Mouse (Mus musculus) kidney, embryonic 14.5 days (tissue): ENCODE data around the gene Gm3448. TPM values are rescaled to one million over a fixed set of nuclear protein-coding genes. Genes with fewer than 3 reads are reported as not detected.
"Not testable (repeated sequence)": the region's sequence is repeated elsewhere in the genome, so short reads cannot be mapped to it uniquely, and the experiment has no call there.

Experiments used
- ATAC-seq: fragments of 200-750 bp; cut with Nextera tagmentation; 2 replicates; pipeline ENCODE4 v1.8.0; 2017; ENCODE audit warnings: moderate number of reproducible peaks, mild to moderate bottlenecking, moderate TSS enrichment, moderate library complexity; ENCODE audit not compliant: low FRiP score, low TSS enrichment
- H3K27ac ChIP-seq: fragments of 300-500 bp; sonication (generic); 2 replicates; pipeline ENCODE4 v1.5.1; 2014; ENCODE audit warnings: low read depth, mild to moderate bottlenecking, low read length, moderate library complexity, mixed read lengths
- H3K27me3 ChIP-seq: fragments of 300-500 bp; sonication (generic); 2 replicates; pipeline ENCODE4 v1.6.1; 2014; ENCODE audit warnings: mild to moderate bottlenecking, low read length; ENCODE audit not compliant: control insufficient read depth, insufficient read depth
- H3K36me3 ChIP-seq: fragments of 300-500 bp; sonication (generic); 2 replicates; pipeline ENCODE4 v1.6.1; 2014; ENCODE audit warnings: low read length, mixed read lengths; ENCODE audit not compliant: control insufficient read depth, insufficient read depth
- H3K4me1 ChIP-seq: fragments of 300-500 bp; sonication (generic); 2 replicates; pipeline ENCODE4 v1.6.1; 2014; ENCODE audit warnings: low read length, mixed read lengths; ENCODE audit not compliant: control insufficient read depth, insufficient read depth
- H3K4me2 ChIP-seq: fragments of 300-500 bp; sonication (generic); replicated peaks from 2 replicates; pipeline ENCODE4 v1.6.1; 2014; ENCODE audit warnings: low read depth, mild to moderate bottlenecking, low read length
- H3K4me3 ChIP-seq: fragments of 300-500 bp; sonication (generic); 2 replicates; pipeline ENCODE4 v1.5.1; 2014; ENCODE audit warnings: mild to moderate bottlenecking, low read length
- H3K9ac ChIP-seq: fragments of 300-500 bp; sonication (generic); 2 replicates; pipeline ENCODE4 v1.6.1; 2014; ENCODE audit warnings: low read depth, mild to moderate bottlenecking, low read length, moderate library complexity
- H3K9me3 ChIP-seq: fragments of 300-500 bp; sonication (generic); 2 replicates; pipeline ENCODE4 v1.6.1; 2016; ENCODE audit warnings: low read length; ENCODE audit not compliant: control insufficient read depth
- WGBS: fragments of 180-500 bp; shearing (Covaris S2); extraction: QIAGEN DNeasy Blood & Tissue Kit; methylation state at CpG from one replicate; pipeline ENCODE4 v1.1.7; 2014; 5-methylcytosine and 5-hydroxymethylcytosine counted together
- polyA plus RNA-seq: library from polyadenylated mRNA; unstranded; fragments of >200 nt; fragmentation: Nextera tagmentation; extraction: Ambion mirVana; gene quantifications from 2 replicates; pipeline ENCODE4 v1.2.1, GENCODE M21; 2014

Gene Gm3448
- polyA plus RNA-seq: 3.8 and 4.0 TPM in 2 replicates

- not testable (repeated sequence) for H3K9me3 ChIP-seq, H3K27ac ChIP-seq, H3K4me3 ChIP-seq, H3K27me3 ChIP-seq, H3K4me2 ChIP-seq, H3K4me1 ChIP-seq, H3K9ac ChIP-seq, H3K36me3 ChIP-seq
- peak; percentile 99 for ATAC-seq
- WGBS: no CpG with 5 or more reads among the region's 56 CpGs
Measured at GRCm38 (mm10) chr17:15041175-15041729, at the start of gene Gm3448, which contains the start of the genes Ermard and Tcte3. Gm3448 (minus strand) TSS chr17:15041537. Ermard (plus strand) TSS chr17:15041208. Tcte3 (minus strand) TSS chr17:15041488.

GRCm38 (mm10) chr17:15088591-15089001 lies 47.3 kb upstream of the Gm3448 start:
- Histone ChIP-seq H3K4me2 (no peak overlapping the region), H3K27ac (no peak overlapping the region), H3K4me3 (no peak overlapping the region), H3K9ac (no peak overlapping the region), H3K4me1 (0 out of 2 replicates have a peak, but pooled peaks cover 3% of the 10 kb centered on the region), H3K27me3 (no peaks in the 10 kb centered on the region), H3K36me3 (no peaks in the 10 kb centered on the region), H3K9me3 (no peaks in the 10 kb centered on the region)
- WGBS: 15% methylated on average over 8 of the region's 8 CpGs
- ATAC-seq: 0 out of 2 replicates have a peak, but pooled peaks have one; percentile 33

- Histone ChIP-seq H3K9ac (no peak overlapping the region), H3K4me1 (0 out of 2 replicates have a peak, but pooled peaks cover 3% of the 10 kb centered on the region), H3K27me3 (no peaks in the 10 kb centered on the region), H3K36me3 (no peaks in the 10 kb centered on the region), H3K9me3 (no peaks in the 10 kb centered on the region), H3K4me2 (no peak overlapping the region), H3K4me3 (no peak overlapping the region), H3K27ac (no peak overlapping the region)
- 34% methylated on average over 2 of the region's 2 CpGs for WGBS
- peak; percentile 55; the same call in 1 of the 2 replicates for ATAC-seq
Measured at GRCm38 (mm10) chr17:15088166-15088565, 46.8 kb upstream of the Gm3448 start.

GRCm38 (mm10) chr17:15085006-15085405 lies 43.7 kb upstream of the Gm3448 start:
- Histone ChIP-seq H3K36me3 (no peaks in the 10 kb centered on the region), H3K4me2 (no peak overlapping the region), H3K9me3 (no peaks in the 10 kb centered on the region), H3K4me3 (no peak overlapping the region), H3K9ac (no peak overlapping the region), H3K27me3 (no peaks in the 10 kb centered on the region), H3K27ac (no peak overlapping the region), H3K4me1 (0 out of 2 replicates have a peak, but pooled peaks cover 3% of the 10 kb centered on the region)
- WGBS: 79% methylated on average over 2 of the region's 2 CpGs
- ATAC-seq: no peak

GRCm38 (mm10) chr17:15084226-15084848 lies 43.0 kb upstream of the Gm3448 start:
- H3K9ac ChIP-seq: no peak overlapping the region
- no peaks in the 10 kb centered on the region for H3K36me3 ChIP-seq
- H3K27me3 ChIP-seq: no peaks in the 10 kb centered on the region
- ATAC-seq: no peak
- H3K27ac ChIP-seq: no peak overlapping the region
- H3K9me3 ChIP-seq: no peaks in the 10 kb centered on the region
- WGBS: 75% methylated on average over 13 of the region's 13 CpGs
- H3K4me2 ChIP-seq: no peak overlapping the region
- no peak overlapping the region for H3K4me3 ChIP-seq
- 0 out of 2 replicates have a peak, but pooled peaks cover 3% of the 10 kb centered on the region for H3K4me1 ChIP-seq

GRCm38 (mm10) chr17:15077536-15077935 lies 36.2 kb upstream of the Gm3448 start:
- no peak for ATAC-seq
- H3K27me3 ChIP-seq: no peaks in the 10 kb centered on the region
- H3K36me3 ChIP-seq: no peaks in the 10 kb centered on the region
- H3K4me2 ChIP-seq: no peak overlapping the region
- H3K4me3 ChIP-seq: no peak overlapping the region
- H3K4me1 ChIP-seq: no peaks in the 10 kb centered on the region; the same call in 1 of the 2 replicates
- H3K27ac ChIP-seq: no peak overlapping the region
- 30% methylated on average over 2 of the region's 2 CpGs for WGBS
- H3K9ac ChIP-seq: no peak overlapping the region
- no peaks in the 10 kb centered on the region for H3K9me3 ChIP-seq

- H3K27ac ChIP-seq: no peak overlapping the region; the same call in 1 of the 2 replicates
- no peak overlapping the region for H3K9ac ChIP-seq
- no peaks in the 10 kb centered on the region; the same call in 1 of the 2 replicates for H3K4me1 ChIP-seq
- peak; percentile 55; the same call in 1 of the 2 replicates for ATAC-seq
- H3K36me3 ChIP-seq: no peaks in the 10 kb centered on the region
- no peak overlapping the region for H3K4me2 ChIP-seq
- H3K27me3 ChIP-seq: no peaks in the 10 kb centered on the region
- WGBS: 63% methylated on average over 8 of the region's 8 CpGs
- no peaks in the 10 kb centered on the region for H3K9me3 ChIP-seq
- H3K4me3 ChIP-seq: no peak overlapping the region
Measured at GRCm38 (mm10) chr17:15075033-15075432, 33.7 kb upstream of the Gm3448 start.

GRCm38 (mm10) chr17:15072211-15072610 lies 30.9 kb upstream of the Gm3448 start:
- no peak overlapping the region for H3K4me2 ChIP-seq
- H3K4me1 ChIP-seq: no peaks in the 10 kb centered on the region; the same call in 1 of the 2 replicates
- no peak overlapping the region for H3K4me3 ChIP-seq
- no peak overlapping the region for H3K9ac ChIP-seq
- no peaks in the 10 kb centered on the region for H3K27me3 ChIP-seq
- 50% methylated on average over 2 of the region's 2 CpGs for whole genome bisulfite sequencing
- no peaks in the 10 kb centered on the region for H3K36me3 ChIP-seq
- no peaks in the 10 kb centered on the region for H3K9me3 ChIP-seq
- ATAC-seq: no peak
- no peak overlapping the region for H3K27ac ChIP-seq

GRCm38 (mm10) chr17:15069124-15069523 lies 27.8 kb upstream of the Gm3448 start:
- no peak overlapping the region for H3K4me2 ChIP-seq
- H3K36me3 ChIP-seq: peaks cover 2% of the 10 kb centered on the region; the same call in 1 of the 2 replicates
- H3K9me3 ChIP-seq: no peaks in the 10 kb centered on the region
- no peak overlapping the region for H3K9ac ChIP-seq
- no peaks in the 10 kb centered on the region for H3K27me3 ChIP-seq
- H3K4me1 ChIP-seq: peaks cover 3% of the 10 kb centered on the region; the same call in 1 of the 2 replicates
- ATAC-seq: no peak
- no peak overlapping the region for H3K27ac ChIP-seq
- 54% methylated on average over 2 of the region's 2 CpGs for WGBS
- H3K4me3 ChIP-seq: no peak overlapping the region
